Mouse (Mus musculus): ENCODE results near the gene Pmpcb. TPM values are rescaled to one million over a fixed set of nuclear protein-coding genes. Genes with fewer than 3 reads are reported as not detected.
"Not testable (repeated sequence)": the region's sequence is repeated elsewhere in the genome, so short reads cannot be mapped to it uniquely, and the experiment has no call there.

Pmpcb gene
- total RNA-seq (2022): 100 to 1,000 TPM; 289 to 312 (median 300) TPM

GRCm38 (mm10) chr5:21736956-21737585 is at the start of gene Pmpcb:
Gene Pmpcb, plus strand, starts transcription at chr5:21737141.
- DNase-seq (ENCODE audit: low spot score): peak; percentile 86

- DNase-seq (ENCODE audit: low spot score): no peak
Measured at GRCm38 (mm10) chr5:21692230-21692629, 44.7 kb upstream of the Pmpcb start.

GRCm38 (mm10) chr5:21693372-21693870 is 43.5 kb upstream of the Pmpcb start:
- DNase-seq (ENCODE audit: low spot score): no peak

GRCm38 (mm10) chr5:21694854-21695490 is 42.0 kb upstream of the Pmpcb start:
- no peak for DNase-seq (ENCODE audit: low spot score)

GRCm38 (mm10) chr5:21699555-21699954 is 37.4 kb upstream of the Pmpcb start:
- DNase-seq (ENCODE audit: low spot score): not testable (repeated sequence)

- DNase-seq (ENCODE audit: low spot score): no peak
Measured at GRCm38 (mm10) chr5:21700272-21700821, 36.6 kb upstream of the Pmpcb start.

- DNase-seq (ENCODE audit: low spot score): no peak
Measured at GRCm38 (mm10) chr5:21700934-21701333, 36.0 kb upstream of the Pmpcb start.

- peak; percentile 99 for DNase-seq (ENCODE audit: low spot score)
Measured at GRCm38 (mm10) chr5:21701351-21702008, 35.5 kb upstream of the Pmpcb start, which contains the start of gene Napepld. Gene Napepld, minus strand, starts transcription at chr5:21701396.

GRCm38 (mm10) chr5:21702009-21702364 is 35.0 kb upstream of the Pmpcb start:
- no peak for DNase-seq (ENCODE audit: low spot score)

- peak; percentile 47 for DNase-seq (ENCODE audit: low spot score)
Measured at GRCm38 (mm10) chr5:21702873-21703475, 34.0 kb upstream of the Pmpcb start.

GRCm38 (mm10) chr5:21703708-21704107 is 33.2 kb upstream of the Pmpcb start:
- DNase-seq (ENCODE audit: low spot score): no peak

GRCm38 (mm10) chr5:21706546-21706945 is 30.4 kb upstream of the Pmpcb start:
- DNase-seq (ENCODE audit: low spot score): no peak

GRCm38 (mm10) chr5:21708011-21708410 is 28.9 kb upstream of the Pmpcb start:
- not testable (repeated sequence) for DNase-seq (ENCODE audit: low spot score)

GRCm38 (mm10) chr5:21712127-21712715 is 24.7 kb upstream of the Pmpcb start:
- DNase-seq (ENCODE audit: low spot score): no peak

- no peak for DNase-seq (ENCODE audit: low spot score)
Measured at GRCm38 (mm10) chr5:21714447-21714846, 22.5 kb upstream of the Pmpcb start.

GRCm38 (mm10) chr5:21717165-21717715 is 19.7 kb upstream of the Pmpcb start:
- DNase-seq (ENCODE audit: low spot score): no peak

- no peak for DNase-seq (ENCODE audit: low spot score)
Measured at GRCm38 (mm10) chr5:21718546-21718945, 18.4 kb upstream of the Pmpcb start.

GRCm38 (mm10) chr5:21719209-21719608 is 17.7 kb upstream of the Pmpcb start:
- no peak for DNase-seq (ENCODE audit: low spot score)

GRCm38 (mm10) chr5:21724427-21724826 is 12.5 kb upstream of the Pmpcb start:
- DNase-seq (ENCODE audit: low spot score): no peak

GRCm38 (mm10) chr5:21724872-21725271 is 12.1 kb upstream of the Pmpcb start:
- DNase-seq (ENCODE audit: low spot score): no peak

GRCm38 (mm10) chr5:21729107-21729506 is 7.8 kb upstream of the Pmpcb start:
- no peak for DNase-seq (ENCODE audit: low spot score)

All from heart, adult 8-10 months (tissue).